Mouse (Mus musculus): ENCODE results near the gene Vps72.
"Not testable (repeated sequence)": the region's sequence is repeated elsewhere in the genome, so short reads cannot be mapped to it uniquely, and the experiment has no call there.

Gene Vps72

GRCm38 (mm10) chr3:95110911-95111726, at the start of gene Vps72:
Gene Vps72 (plus strand): TSS chr3:95111022.
- Histone ChIP-seq H3K27me3 (ENCODE audit: control insufficient read depth, insufficient read depth, low read length, poor library complexity, severe bottlenecking) (no peaks in the 10 kb centered on the region), H3K36me3 (ENCODE audit: control insufficient read depth, insufficient read depth, low read length, poor library complexity, severe bottlenecking) (no peaks in the 10 kb centered on the region; the same call in 1 of the 2 replicates)
- DNase-seq (ENCODE audit: low read depth, low spot score): peak; percentile 90

DNA sequence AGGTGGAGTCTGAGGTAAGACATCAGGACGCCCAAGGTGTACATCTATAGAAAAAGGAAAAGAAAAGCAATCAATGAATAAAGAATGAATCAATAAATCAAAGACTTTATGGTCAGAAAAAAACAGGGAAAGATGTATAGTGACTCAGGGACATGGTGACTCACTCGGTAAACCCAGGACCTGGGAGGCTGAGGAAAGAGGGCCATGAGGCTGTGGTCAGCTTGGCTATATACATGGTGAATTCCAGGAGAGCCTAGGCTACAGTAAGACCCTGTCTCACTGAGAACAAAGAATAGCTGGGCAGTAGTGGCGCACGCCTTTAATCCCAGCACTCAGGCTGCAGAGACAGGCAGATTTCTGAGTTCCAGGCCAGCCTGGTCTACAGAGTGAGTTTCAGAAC, 47.1 kb upstream of the Vps72 start:
- H3K36me3 ChIP-seq (ENCODE audit: control insufficient read depth, insufficient read depth, low read length, poor library complexity, severe bottlenecking): peaks cover 26% of the 10 kb centered on the region
- H3K27me3 ChIP-seq (ENCODE audit: control insufficient read depth, insufficient read depth, low read length, poor library complexity, severe bottlenecking): no peaks in the 10 kb centered on the region
- DNase-seq (ENCODE audit: low read depth, low spot score): no peak

- peaks cover 25% of the 10 kb centered on the region for H3K36me3 ChIP-seq (ENCODE audit: control insufficient read depth, insufficient read depth, low read length, poor library complexity, severe bottlenecking)
- H3K27me3 ChIP-seq (ENCODE audit: control insufficient read depth, insufficient read depth, low read length, poor library complexity, severe bottlenecking): no peaks in the 10 kb centered on the region
- DNase-seq (ENCODE audit: low read depth, low spot score): no peak
Observed at GRCm38 (mm10) chr3:95065553-95065952, 45.3 kb upstream of the Vps72 start.

DNA sequence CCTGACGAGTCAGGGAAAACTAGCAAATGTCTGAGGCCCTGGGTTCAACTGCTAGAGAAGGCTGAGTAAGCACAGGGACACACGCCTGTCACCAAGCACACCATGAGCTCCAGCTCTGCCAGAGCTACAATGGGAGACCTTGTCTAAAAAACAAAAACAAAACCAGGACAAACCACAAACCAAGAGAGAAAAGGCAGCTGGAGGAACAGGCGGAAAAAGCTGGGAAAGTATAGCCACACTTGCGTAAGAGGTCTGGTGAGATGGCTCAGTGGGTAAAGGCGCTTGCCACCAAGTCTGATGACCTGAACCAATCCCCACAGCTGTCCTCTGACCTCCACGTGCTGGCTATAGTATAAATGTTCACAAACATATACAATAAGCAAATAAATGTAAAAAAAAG, 44.7 kb upstream of the Vps72 start:
- peaks cover 22% of the 10 kb centered on the region for H3K36me3 ChIP-seq (ENCODE audit: control insufficient read depth, insufficient read depth, low read length, poor library complexity, severe bottlenecking)
- H3K27me3 ChIP-seq (ENCODE audit: control insufficient read depth, insufficient read depth, low read length, poor library complexity, severe bottlenecking): no peaks in the 10 kb centered on the region

DNA sequence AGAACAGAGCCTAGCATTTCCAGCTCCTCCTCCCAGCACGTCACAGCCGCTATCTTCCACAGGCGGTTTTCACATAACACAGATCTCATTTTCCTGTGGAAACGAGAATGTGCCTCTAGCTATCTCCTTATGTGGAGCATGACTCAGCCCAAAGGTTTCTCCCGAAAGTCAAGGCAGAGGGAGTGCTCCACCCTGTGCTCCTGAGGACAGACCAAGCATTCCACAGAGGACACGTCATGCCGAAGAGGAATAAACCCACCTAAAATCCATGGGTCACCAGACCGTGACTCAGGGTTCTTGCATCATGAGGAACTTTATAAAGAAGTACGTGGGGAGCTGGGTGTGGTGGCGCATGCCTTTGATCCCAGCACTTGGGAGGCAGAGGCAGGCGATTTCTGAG, 44.3 kb upstream of the Vps72 start:
- H3K36me3 ChIP-seq (ENCODE audit: control insufficient read depth, insufficient read depth, low read length, poor library complexity, severe bottlenecking): peaks cover 22% of the 10 kb centered on the region
- no peaks in the 10 kb centered on the region for H3K27me3 ChIP-seq (ENCODE audit: control insufficient read depth, insufficient read depth, low read length, poor library complexity, severe bottlenecking)
- DNase-seq (ENCODE audit: low read depth, low spot score): no peak

More for the DNA sequence above, 44.7 kb upstream of the Vps72 start:
- DNase-seq (ENCODE audit: low read depth, low spot score): no peak

- peaks cover 16% of the 10 kb centered on the region for H3K36me3 ChIP-seq (ENCODE audit: control insufficient read depth, insufficient read depth, low read length, poor library complexity, severe bottlenecking)
- no peak for DNase-seq (ENCODE audit: low read depth, low spot score)
- H3K27me3 ChIP-seq (ENCODE audit: control insufficient read depth, insufficient read depth, low read length, poor library complexity, severe bottlenecking): no peaks in the 10 kb centered on the region
Observed at GRCm38 (mm10) chr3:95071606-95072005, 39.2 kb upstream of the Vps72 start.

GRCm38 (mm10) chr3:95088071-95088470, 22.8 kb upstream of the Vps72 start:
- no peak for DNase-seq (ENCODE audit: low read depth, low spot score)
- H3K27me3 ChIP-seq (ENCODE audit: control insufficient read depth, insufficient read depth, low read length, poor library complexity, severe bottlenecking): no peaks in the 10 kb centered on the region

DNA sequence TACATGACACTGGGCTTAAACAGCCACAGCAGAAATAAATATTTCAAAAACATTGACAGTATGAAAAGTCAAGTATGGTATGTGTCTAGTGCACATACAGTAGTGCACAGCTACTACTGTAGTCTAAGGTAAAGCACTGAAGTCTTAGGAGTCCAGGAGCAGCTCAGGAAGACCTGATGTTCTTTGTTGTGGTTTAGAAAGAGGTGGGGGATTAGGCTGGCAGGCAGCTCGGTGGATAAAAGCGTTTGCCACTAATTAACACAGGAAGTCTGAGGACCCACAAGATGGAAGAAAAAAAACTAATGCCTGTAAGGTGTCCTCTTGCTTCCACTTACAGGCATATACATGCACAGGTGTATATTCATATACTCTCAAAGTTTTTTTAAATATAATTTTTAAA, 10.0 kb upstream of the Vps72 start:
- DNase-seq (ENCODE audit: low read depth, low spot score): no peak

More at GRCm38 (mm10) chr3:95088071-95088470, 22.8 kb upstream of the Vps72 start:
- 0 out of 2 replicates have a peak, but pooled peaks cover 2% of the 10 kb centered on the region for H3K36me3 ChIP-seq (ENCODE audit: control insufficient read depth, insufficient read depth, low read length, poor library complexity, severe bottlenecking)

DNA sequence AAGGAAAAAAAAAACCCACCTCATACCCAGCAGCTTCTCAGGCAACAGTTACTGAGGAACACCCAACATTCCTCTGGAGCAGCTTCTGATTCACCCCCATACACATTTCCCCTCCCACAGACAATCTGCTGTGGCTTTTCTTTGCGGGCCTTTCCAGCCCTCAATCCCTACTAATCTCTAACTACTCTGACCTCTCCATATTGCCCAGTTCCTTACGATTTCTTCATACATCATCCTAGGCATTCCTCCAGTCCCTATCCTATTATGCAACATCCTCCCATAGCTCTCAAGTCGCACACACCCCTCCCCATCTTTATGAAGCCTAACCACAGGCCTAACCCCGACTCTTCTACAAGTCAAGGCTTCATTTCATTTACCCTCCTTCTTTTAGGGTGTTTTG, 5.7 kb upstream of the Vps72 start:
- no peak for DNase-seq (ENCODE audit: low read depth, low spot score)
- Histone ChIP-seq H3K27me3 (ENCODE audit: control insufficient read depth, insufficient read depth, low read length, poor library complexity, severe bottlenecking) (no peaks in the 10 kb centered on the region), H3K36me3 (ENCODE audit: control insufficient read depth, insufficient read depth, low read length, poor library complexity, severe bottlenecking) (no peaks in the 10 kb centered on the region)

More for the DNA sequence above, 10.0 kb upstream of the Vps72 start:
- 0 out of 2 replicates have a peak, but pooled peaks cover 2% of the 10 kb centered on the region for H3K36me3 ChIP-seq (ENCODE audit: control insufficient read depth, insufficient read depth, low read length, poor library complexity, severe bottlenecking)
- no peaks in the 10 kb centered on the region for H3K27me3 ChIP-seq (ENCODE audit: control insufficient read depth, insufficient read depth, low read length, poor library complexity, severe bottlenecking)

- no peaks in the 10 kb centered on the region for H3K36me3 ChIP-seq (ENCODE audit: control insufficient read depth, insufficient read depth, low read length, poor library complexity, severe bottlenecking)
- no peaks in the 10 kb centered on the region for H3K27me3 ChIP-seq (ENCODE audit: control insufficient read depth, insufficient read depth, low read length, poor library complexity, severe bottlenecking)
- DNase-seq (ENCODE audit: low read depth, low spot score): peak; percentile 34
Observed at GRCm38 (mm10) chr3:95105586-95106337, 5.1 kb upstream of the Vps72 start.

GRCm38 (mm10) chr3:95106338-95107117, 4.3 kb upstream of the Vps72 start, which contains the start of gene Pip5k1a:
Gene Pip5k1a (minus strand): TSS chr3:95106930.
- Histone ChIP-seq H3K36me3 (ENCODE audit: control insufficient read depth, insufficient read depth, low read length, poor library complexity, severe bottlenecking) (no peaks in the 10 kb centered on the region), H3K27me3 (ENCODE audit: control insufficient read depth, insufficient read depth, low read length, poor library complexity, severe bottlenecking) (no peaks in the 10 kb centered on the region)
- peak; percentile 99 for DNase-seq (ENCODE audit: low read depth, low spot score)

DNA sequence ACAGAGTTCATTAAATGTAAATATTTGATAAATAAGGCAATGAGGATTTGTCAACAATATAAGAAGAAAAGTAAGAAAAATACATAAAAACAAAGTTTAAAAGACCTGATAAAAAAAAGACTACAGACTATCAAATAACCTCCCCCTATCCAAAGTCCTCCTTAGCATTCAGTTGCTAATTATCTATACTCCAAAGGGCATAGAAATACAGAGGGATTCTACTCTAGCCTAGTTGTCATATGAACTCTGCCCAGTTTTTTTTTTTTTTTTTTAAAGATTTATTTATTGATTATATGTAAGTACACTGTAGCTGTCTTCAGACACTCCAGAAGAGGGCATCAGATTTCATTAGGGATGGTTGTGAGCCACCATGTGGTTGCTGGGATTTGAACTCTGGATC, 3.5 kb upstream of the Vps72 start:
- DNase-seq (ENCODE audit: low read depth, low spot score); H3K27me3 ChIP-seq (ENCODE audit: control insufficient read depth, insufficient read depth, low read length, poor library complexity, severe bottlenecking); H3K36me3 ChIP-seq (ENCODE audit: control insufficient read depth, insufficient read depth, low read length, poor library complexity, severe bottlenecking): not testable (repeated sequence)

DNA sequence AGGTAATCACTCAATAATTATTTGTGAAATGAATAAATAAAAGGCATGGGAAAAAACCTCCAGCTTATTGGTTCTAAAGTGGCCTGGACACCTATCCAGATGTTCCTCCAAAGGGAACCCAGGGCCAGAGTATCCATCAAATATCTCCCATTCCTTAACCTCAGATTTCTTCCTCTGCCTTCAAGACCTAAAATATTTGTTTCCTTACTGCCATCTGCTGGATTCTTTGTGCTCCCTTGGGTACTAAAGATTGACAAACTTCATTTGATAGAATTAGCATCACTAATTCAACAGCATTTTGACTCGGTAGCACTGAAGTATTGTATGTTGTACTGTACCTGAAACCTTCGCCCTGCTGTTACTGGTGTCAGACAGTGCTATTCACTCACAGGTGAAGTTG, 2.9 kb upstream of the Vps72 start:
- H3K27me3 ChIP-seq (ENCODE audit: control insufficient read depth, insufficient read depth, low read length, poor library complexity, severe bottlenecking): no peaks in the 10 kb centered on the region
- H3K36me3 ChIP-seq (ENCODE audit: control insufficient read depth, insufficient read depth, low read length, poor library complexity, severe bottlenecking): no peaks in the 10 kb centered on the region
- peak; percentile 26 for DNase-seq (ENCODE audit: low read depth, low spot score)

DNA sequence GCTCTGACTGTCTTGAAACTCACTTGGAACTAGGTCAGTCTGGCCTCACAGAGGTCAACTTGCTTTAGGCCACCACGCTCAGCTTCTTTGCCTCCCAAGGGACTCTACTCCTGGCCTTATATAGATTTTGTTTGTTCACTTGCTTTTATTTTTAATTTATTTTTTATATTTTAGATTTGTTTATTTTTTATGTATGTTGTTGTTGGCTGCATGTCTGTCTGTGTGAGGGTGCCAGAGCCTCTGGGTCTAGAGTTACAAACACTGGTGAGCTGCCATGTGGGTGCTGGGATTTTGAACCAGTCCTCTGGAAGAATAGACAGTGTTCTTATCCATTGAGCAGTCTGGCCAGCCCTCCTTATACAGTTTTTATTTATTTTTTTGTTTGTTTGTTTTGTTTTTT, 1.9 kb downstream of the Vps72 start:
- Histone ChIP-seq H3K36me3 (ENCODE audit: control insufficient read depth, insufficient read depth, low read length, poor library complexity, severe bottlenecking) (no peaks in the 10 kb centered on the region; the same call in 1 of the 2 replicates), H3K27me3 (ENCODE audit: control insufficient read depth, insufficient read depth, low read length, poor library complexity, severe bottlenecking) (no peaks in the 10 kb centered on the region)
- DNase-seq (ENCODE audit: low read depth, low spot score): no peak
